Mouse (Mus musculus): ENCODE measurements around the gene Gsx1.

Gene Gsx1

DNA sequence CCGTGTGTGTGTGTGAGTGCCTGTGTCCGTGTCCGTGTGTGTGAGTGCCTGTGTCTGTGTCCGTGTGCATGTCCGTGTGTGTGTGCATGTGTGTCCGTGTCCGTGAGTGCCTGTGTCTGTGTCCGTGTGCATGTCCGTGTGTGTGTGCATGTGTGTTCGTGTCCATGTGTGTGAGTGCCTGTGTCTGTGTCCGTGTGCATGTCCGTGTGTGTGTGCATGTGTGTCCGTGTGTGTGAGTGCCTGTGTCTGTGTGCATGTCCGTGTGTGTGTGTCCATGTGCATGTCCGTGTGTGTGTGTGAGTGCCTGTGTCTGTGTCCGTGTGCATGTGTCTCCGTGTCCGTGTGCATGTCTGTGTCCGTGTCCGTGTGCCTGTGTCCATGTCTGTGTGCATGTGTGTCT, 19.4 kb downstream of the Gsx1 start:
- DNase-seq, result no peak

DNA sequence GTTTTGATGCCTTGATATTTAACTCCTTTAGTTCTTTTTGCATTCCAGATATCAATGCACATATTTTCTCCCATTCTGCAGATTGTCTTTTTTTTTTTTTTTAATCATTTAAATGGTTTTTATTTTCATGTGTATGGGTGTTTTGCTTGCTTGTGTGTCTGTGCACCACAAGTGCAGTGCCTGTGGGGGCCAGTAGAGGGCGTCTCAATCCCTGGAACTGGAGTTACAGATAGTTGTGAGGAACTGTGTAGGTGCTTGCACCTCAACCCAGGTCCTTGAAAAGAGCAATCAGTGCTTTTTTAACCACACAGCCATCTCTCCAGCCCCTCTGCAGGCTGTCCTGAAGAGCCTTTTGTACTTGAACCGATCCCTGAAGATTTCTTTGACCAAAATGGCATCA, 20.0 kb downstream of the Gsx1 start:
- DNase-seq, result no peak

DNA sequence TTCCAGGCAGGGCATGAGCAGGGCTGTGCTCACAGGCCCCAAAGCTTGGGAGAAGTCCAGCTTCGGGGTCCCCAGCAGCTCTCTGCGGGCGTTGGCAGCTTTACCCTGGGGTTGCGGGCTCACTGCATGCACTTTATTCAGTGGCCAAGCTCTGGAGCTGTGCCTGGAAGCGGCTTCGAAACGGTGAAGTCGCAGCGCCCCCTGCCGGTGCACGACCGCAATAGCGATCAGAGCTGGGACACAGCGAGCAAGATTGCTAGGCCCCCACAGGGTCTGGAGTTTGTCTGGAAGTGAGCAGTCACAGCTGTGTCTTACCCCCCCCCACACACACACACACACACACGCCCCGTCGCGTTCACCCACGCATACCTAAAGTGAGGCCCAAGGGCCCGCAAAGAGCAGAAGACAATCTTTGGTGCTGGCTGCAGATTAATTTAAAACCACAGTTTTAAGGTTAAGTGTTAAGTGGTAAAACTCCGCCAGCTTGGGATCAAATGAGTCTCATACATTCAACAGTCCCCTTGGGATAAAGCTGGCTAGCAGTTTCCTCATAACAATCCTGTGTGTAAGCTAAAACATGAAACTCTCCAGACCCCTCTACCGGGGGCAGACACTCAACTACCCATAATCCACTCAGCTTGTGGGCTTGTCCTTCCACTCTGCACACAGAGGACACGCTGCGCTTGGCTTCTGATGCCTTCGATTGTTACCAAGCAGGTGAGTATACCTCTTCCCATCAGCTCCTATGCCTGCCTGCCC, 39.0 kb downstream of the Gsx1 start:
- DNase-seq, result peak; percentile 77 to 90

DNA sequence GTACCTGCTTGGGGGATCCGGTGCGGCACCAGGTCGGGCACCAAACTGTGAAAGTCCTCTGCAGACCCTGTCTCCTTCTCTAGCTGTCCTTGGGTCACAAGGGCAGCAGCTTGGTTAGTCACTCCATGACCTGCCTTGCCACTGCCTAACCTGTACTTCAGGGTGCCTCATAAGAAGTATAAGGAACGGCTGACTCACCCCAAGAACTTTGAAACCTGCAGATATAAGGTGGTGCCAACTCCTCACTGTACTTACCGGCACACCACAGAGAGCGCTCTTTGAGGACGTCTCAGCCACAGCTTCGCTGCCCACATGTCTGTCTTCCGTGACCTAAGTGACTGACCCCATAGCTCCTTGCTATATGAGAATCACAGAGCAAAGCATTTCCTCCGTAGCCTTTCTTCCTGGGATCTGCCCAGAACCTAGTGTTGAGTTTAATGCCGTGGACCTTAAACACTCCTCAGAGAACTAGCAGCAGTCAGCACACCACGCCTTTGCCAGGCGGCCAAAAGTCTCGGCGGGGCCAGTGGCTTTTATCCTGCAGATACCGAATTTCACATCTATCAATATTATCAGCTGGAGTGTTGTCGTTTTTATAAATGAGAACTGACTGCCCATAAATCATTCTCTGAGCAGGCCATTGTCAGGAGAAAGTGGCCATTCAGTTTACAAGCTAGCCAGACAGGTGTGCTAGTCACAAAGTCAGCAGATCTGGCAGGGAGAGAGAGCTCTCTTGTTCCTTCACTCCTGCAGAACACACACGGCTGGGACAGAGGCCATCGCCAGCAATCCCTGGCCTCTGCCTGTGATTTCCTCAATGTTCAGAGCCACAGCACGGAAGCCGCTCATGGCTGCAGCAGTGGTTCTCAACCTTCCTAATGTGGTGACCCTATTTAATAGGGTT, 47.2 kb downstream of the Gsx1 start:
- DNase-seq, result no peak

Data from kidney, postnatal 36 days (tissue).